Mouse (Mus musculus) heart, postnatal 0 days (tissue): ENCODE measurements around the gene C1s2.

Experiments
- CTCF ChIP-seq: IDR thresholded peaks from 2 replicates; pipeline ENCODE4 v1.5.1; 2016; ENCODE audit warnings: antibody characterized with exemption, control low read depth, low read depth
- EP300 ChIP-seq: IDR thresholded peaks from 2 replicates; pipeline ENCODE4 v1.6.1; 2016; ENCODE audit warnings: antibody characterized with exemption, low read depth

DNA sequence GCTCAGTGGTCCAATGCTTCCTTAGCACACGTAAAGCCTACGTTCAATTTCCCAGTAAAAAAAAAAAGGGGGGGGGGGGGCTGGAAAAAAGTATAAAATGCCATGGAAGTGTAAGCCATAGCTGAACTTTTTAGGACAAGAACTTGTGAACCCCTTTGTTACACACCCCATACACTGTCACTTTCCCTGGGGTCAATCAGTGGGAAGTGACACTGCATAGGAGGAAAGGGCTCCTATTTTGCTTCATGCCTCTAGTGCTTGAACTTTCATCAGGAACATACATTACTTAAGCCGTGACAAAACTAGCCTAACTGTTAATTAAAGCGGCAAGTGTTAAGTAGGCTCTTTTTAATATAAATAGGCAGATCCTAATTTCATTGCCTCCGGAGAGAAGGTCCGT is 26.1 kb upstream of the C1s2 start:
- TF ChIP-seq CTCF (no peak), EP300 (no peak)
